Mouse (Mus musculus) neural tube, embryonic 12.5 days (tissue): ENCODE measurements around the gene Naif1. TPM values are rescaled to one million over a fixed set of nuclear protein-coding genes. Genes with fewer than 3 reads are reported as not detected.

Experiments used
- ATAC-seq: fragments of 200-750 bp; cut with Nextera tagmentation; 2 replicates; pipeline ENCODE4 v1.8.0; 2017; ENCODE audit warnings: low read depth, mild to moderate bottlenecking, moderate TSS enrichment, moderate library complexity; ENCODE audit not compliant: low FRiP score
- H3K27ac ChIP-seq: fragments of 300-500 bp; sonication (generic); 2 replicates; pipeline ENCODE4 v1.5.1; 2016
- H3K27me3 ChIP-seq: fragments of 300-500 bp; sonication (generic); replicated peaks from 2 replicates; pipeline ENCODE4 v1.6.1; 2016; ENCODE audit warnings: mild to moderate bottlenecking
- H3K36me3 ChIP-seq: fragments of 300-500 bp; sonication (generic); 2 replicates; pipeline ENCODE4 v1.6.1; 2016; ENCODE audit warnings: mild to moderate bottlenecking
- H3K4me1 ChIP-seq: fragments of 300-500 bp; sonication (generic); 2 replicates; pipeline ENCODE4 v1.6.1; 2016
- H3K4me2 ChIP-seq: fragments of 300-500 bp; sonication (generic); replicated peaks from 2 replicates; pipeline ENCODE4 v1.6.1; 2016; ENCODE audit warnings: mild to moderate bottlenecking
- H3K4me3 ChIP-seq: fragments of 300-500 bp; sonication (generic); 2 replicates; pipeline ENCODE4 v1.5.1; 2016
- H3K9ac ChIP-seq: fragments of 300-500 bp; sonication (generic); 2 replicates; pipeline ENCODE4 v1.6.1; 2016; ENCODE audit warnings: mild to moderate bottlenecking
- H3K9me3 ChIP-seq: fragments of 300-500 bp; sonication (generic); 2 replicates; pipeline ENCODE4 v1.6.1; 2016; ENCODE audit warnings: mild to moderate bottlenecking
- WGBS: fragments of 180-500 bp; shearing (Covaris S2); methylation state at CpG from one replicate; pipeline ENCODE4 v1.1.7; 2016; 5-methylcytosine and 5-hydroxymethylcytosine counted together
- polyA plus RNA-seq: library from polyadenylated mRNA; unstranded; fragments of >200 nt; fragmentation: Nextera tagmentation; extraction: Ambion mirVana; gene quantifications from 2 replicates; pipeline ENCODE4 v1.2.1, GENCODE M21; 2016

The Naif1 gene
- 5.7 and 6.0 TPM in 2 replicates for polyA plus RNA-seq

- Histone ChIP-seq H3K9me3 (no peaks in the 10 kb centered on the region), H3K36me3 (peaks cover 3% of the 10 kb centered on the region; the same call in 1 of the 2 replicates), H3K4me1 (peaks cover 36% of the 10 kb centered on the region), H3K4me2 (peak within 1 kb of the TSS; percentile 86), H3K27ac (peak within 1 kb of the TSS; percentile 69; the same call in 1 of the 2 replicates), H3K27me3 (no peaks in the 10 kb centered on the region), H3K4me3 (peak within 1 kb of the TSS; percentile 75), H3K9ac (peak within 1 kb of the TSS; percentile 79)
- WGBS: 83% methylated on average over 15 of the region's 15 CpGs
- ATAC-seq: no peak
Observed at GRCm38 (mm10) chr2:32449761-32450754, at the start of gene Naif1. Gene Naif1, plus strand, starts transcription at chr2:32450457.

GRCm38 (mm10) chr2:32404663-32405062 is 45.6 kb upstream of the Naif1 start:
- Histone ChIP-seq H3K4me1 (no peaks in the 10 kb centered on the region), H3K36me3 (peaks cover 31% of the 10 kb centered on the region), H3K4me2 (no peak overlapping the region), H3K27me3 (no peaks in the 10 kb centered on the region), H3K9ac (no peak overlapping the region), H3K9me3 (no peaks in the 10 kb centered on the region), H3K4me3 (no peak overlapping the region), H3K27ac (no peak overlapping the region)
- 16% methylated on average over 2 of the region's 2 CpGs for WGBS
- ATAC-seq: peak; percentile 33; the same call in 1 of the 2 replicates

GRCm38 (mm10) chr2:32407144-32407824 is 43.0 kb upstream of the Naif1 start:
- Histone ChIP-seq H3K9me3 (no peaks in the 10 kb centered on the region), H3K4me2 (no peak overlapping the region), H3K36me3 (peaks cover 6% of the 10 kb centered on the region), H3K4me3 (no peak overlapping the region), H3K4me1 (no peaks in the 10 kb centered on the region), H3K27me3 (no peaks in the 10 kb centered on the region), H3K9ac (no peak overlapping the region), H3K27ac (no peak overlapping the region)
- ATAC-seq: no peak
- WGBS: 89% methylated on average over 7 of the region's 7 CpGs

- Histone ChIP-seq H3K4me2 (no peak overlapping the region), H3K36me3 (peaks cover 2% of the 10 kb centered on the region), H3K27me3 (no peaks in the 10 kb centered on the region), H3K4me3 (no peak overlapping the region), H3K9ac (no peak overlapping the region), H3K27ac (no peak overlapping the region), H3K9me3 (no peaks in the 10 kb centered on the region), H3K4me1 (no peaks in the 10 kb centered on the region)
- 73% methylated on average over 25 of the region's 25 CpGs for WGBS
- no peak for ATAC-seq
Observed at GRCm38 (mm10) chr2:32408429-32409424, 41.5 kb upstream of the Naif1 start.

GRCm38 (mm10) chr2:32411407-32411806 is 38.9 kb upstream of the Naif1 start:
- H3K36me3 ChIP-seq: peaks cover 28% of the 10 kb centered on the region
- no peaks in the 10 kb centered on the region for H3K9me3 ChIP-seq
- 87% methylated on average over 7 of the region's 7 CpGs for WGBS
- H3K27ac ChIP-seq: no peak overlapping the region
- H3K9ac ChIP-seq: no peak overlapping the region
- no peak overlapping the region for H3K4me3 ChIP-seq
- ATAC-seq: no peak
- H3K4me1 ChIP-seq: no peaks in the 10 kb centered on the region
- no peak overlapping the region for H3K4me2 ChIP-seq
- no peaks in the 10 kb centered on the region for H3K27me3 ChIP-seq

- Histone ChIP-seq H3K4me2 (no peak overlapping the region), H3K9ac (no peak overlapping the region), H3K4me3 (no peak overlapping the region), H3K4me1 (no peaks in the 10 kb centered on the region), H3K36me3 (peaks cover 43% of the 10 kb centered on the region), H3K9me3 (no peaks in the 10 kb centered on the region), H3K27ac (no peak overlapping the region), H3K27me3 (no peaks in the 10 kb centered on the region)
- no peak for ATAC-seq
- 87% methylated on average over 6 of the region's 6 CpGs for WGBS
Observed at GRCm38 (mm10) chr2:32412742-32413531, 37.3 kb upstream of the Naif1 start.

GRCm38 (mm10) chr2:32413936-32414335 is 36.3 kb upstream of the Naif1 start:
- no peak overlapping the region for H3K4me3 ChIP-seq
- H3K9ac ChIP-seq: no peak overlapping the region
- H3K9me3 ChIP-seq: no peaks in the 10 kb centered on the region
- H3K36me3 ChIP-seq: peaks cover 53% of the 10 kb centered on the region
- WGBS: 60% methylated on average over 5 of the region's 5 CpGs
- no peak for ATAC-seq
- H3K27me3 ChIP-seq: no peaks in the 10 kb centered on the region
- H3K4me1 ChIP-seq: no peaks in the 10 kb centered on the region
- H3K4me2 ChIP-seq: no peak overlapping the region
- no peak overlapping the region for H3K27ac ChIP-seq

- 95% methylated on average over 12 of the region's 12 CpGs for WGBS
- Histone ChIP-seq H3K4me2 (no peak overlapping the region), H3K9ac (no peak overlapping the region), H3K9me3 (no peaks in the 10 kb centered on the region), H3K27me3 (no peaks in the 10 kb centered on the region), H3K27ac (no peak overlapping the region), H3K36me3 (peaks cover 72% of the 10 kb centered on the region), H3K4me1 (no peaks in the 10 kb centered on the region), H3K4me3 (no peak overlapping the region)
- no peak for ATAC-seq
Observed at GRCm38 (mm10) chr2:32415801-32416200, 34.5 kb upstream of the Naif1 start.

GRCm38 (mm10) chr2:32416556-32416955 is 33.7 kb upstream of the Naif1 start:
- ATAC-seq: no peak
- Histone ChIP-seq H3K4me3 (no peak overlapping the region), H3K27me3 (no peaks in the 10 kb centered on the region), H3K4me2 (no peak overlapping the region), H3K27ac (no peak overlapping the region), H3K9ac (no peak overlapping the region), H3K9me3 (no peaks in the 10 kb centered on the region), H3K36me3 (peaks cover 76% of the 10 kb centered on the region), H3K4me1 (no peaks in the 10 kb centered on the region)
- WGBS: 92% methylated on average over 2 of the region's 2 CpGs

GRCm38 (mm10) chr2:32417486-32417885 is 32.8 kb upstream of the Naif1 start:
- no peak overlapping the region; the same call in 1 of the 2 replicates for H3K27ac ChIP-seq
- no peak overlapping the region for H3K9ac ChIP-seq
- no peak overlapping the region for H3K4me2 ChIP-seq
- H3K4me3 ChIP-seq: no peak overlapping the region
- WGBS: 91% methylated on average over 8 of the region's 8 CpGs
- no peak for ATAC-seq
- H3K27me3 ChIP-seq: no peaks in the 10 kb centered on the region
- H3K4me1 ChIP-seq: no peaks in the 10 kb centered on the region
- no peaks in the 10 kb centered on the region for H3K9me3 ChIP-seq
- H3K36me3 ChIP-seq: peaks cover 76% of the 10 kb centered on the region
